Mouse (Mus musculus): ENCODE data around the gene Snap29. TPM values are rescaled to one million over a fixed set of nuclear protein-coding genes. Genes with fewer than 3 reads are reported as not detected.
A peak's percentile ranks its signal among the peaks of the same experiment; 100 is the strongest.

The Snap29 gene
- polyA plus RNA-seq, 2 experiments: 4.3 to 4.5 TPM

- H3K4me3 ChIP-seq (ENCODE audit: insufficient read depth in 1 of 2, low read depth in 2 of 2, low read length in 2 of 2): no peak overlapping the region
- H3K9me3 ChIP-seq (ENCODE audit: control insufficient read depth, low read length): no peaks in the 10 kb centered on the region
- H3K9ac ChIP-seq (replicated peaks): no peak overlapping the region
- TF ChIP-seq CTCF (IDR thresholded peaks at IDR 0.05; ENCODE audit: low read depth) (no peak), EP300 (IDR thresholded peaks at IDR 0.05; ENCODE audit: low read depth) (no peak)
- DNase-seq (ENCODE audit: low read depth in 3 of 3, low spot score in 3 of 3) (no peak), ATAC-seq (ENCODE audit: insufficient read depth) (no peak)
- H3K4me2 ChIP-seq (ENCODE audit: low read depth): peak overlapping the region; percentile 32
- H3K27ac ChIP-seq: no peak overlapping the region
- H3K4me1 ChIP-seq (replicated peaks; ENCODE audit: control insufficient read depth in 2 of 2, insufficient read depth in 2 of 2, low read length in 1 of 2): peaks cover 6 to 22% of the 10 kb centered on the region in 2 experiments
- no peaks in the 10 kb centered on the region for H3K36me3 ChIP-seq (replicated peaks; ENCODE audit: control insufficient read depth, insufficient read depth, low read depth)
- no peaks in the 10 kb centered on the region for H3K27me3 ChIP-seq (ENCODE audit: control insufficient read depth, insufficient read depth, low read length)
- WGBS (ENCODE audit: insufficient replicate concordance): 19% methylated on average over 4 of the region's 4 CpGs
Measured at GRCm38 (mm10) chr16:17410209-17410608, 4.4 kb downstream of the Snap29 start.

DNA sequence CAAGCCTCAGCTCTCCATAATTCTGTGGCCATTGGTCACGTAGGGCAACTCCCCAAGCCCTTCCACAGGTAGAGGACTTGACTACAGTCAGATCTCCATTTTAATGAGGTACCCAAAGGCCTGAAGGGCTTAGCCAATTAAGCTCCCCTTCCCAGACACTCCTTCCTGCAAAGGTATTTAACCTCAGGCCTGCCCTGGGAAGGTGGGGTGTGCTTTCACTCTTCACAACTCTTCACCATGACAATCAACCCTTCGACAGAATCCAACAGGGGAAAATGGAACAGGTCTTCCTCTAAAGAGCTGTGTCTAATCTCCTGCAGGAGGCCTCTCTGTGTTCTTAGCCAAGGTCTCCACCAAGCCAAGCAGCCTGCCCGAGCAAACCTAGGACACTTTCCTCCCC is 17.2 kb downstream of the Snap29 start:
- Histone ChIP-seq H3K27me3 (ENCODE audit: control insufficient read depth, insufficient read depth, low read length) (no peaks in the 10 kb centered on the region), H3K9me3 (ENCODE audit: control insufficient read depth, low read length) (no peaks in the 10 kb centered on the region), H3K4me2 (ENCODE audit: low read depth) (no peak overlapping the region), H3K9ac (replicated peaks) (no peak overlapping the region), H3K27ac (no peak overlapping the region), H3K4me3 (ENCODE audit: insufficient read depth in 1 of 2, low read depth in 2 of 2, low read length in 2 of 2) (no peak overlapping the region), H3K4me1 (replicated peaks; ENCODE audit: control insufficient read depth in 2 of 2, insufficient read depth in 2 of 2, low read length in 1 of 2) (no peaks in the 10 kb centered on the region), H3K36me3 (replicated peaks; ENCODE audit: control insufficient read depth, insufficient read depth, low read depth) (peaks cover 24% of the 10 kb centered on the region)
- DNase-seq (ENCODE audit: low read depth in 3 of 3, low spot score in 3 of 3) (no peak), ATAC-seq (ENCODE audit: insufficient read depth) (no peak)
- WGBS (ENCODE audit: insufficient replicate concordance): 69% methylated on average over 3 of the region's 3 CpGs
- TF ChIP-seq EP300 (IDR thresholded peaks at IDR 0.05; ENCODE audit: low read depth): no peak
- no peak for TF ChIP-seq CTCF (IDR thresholded peaks at IDR 0.05; ENCODE audit: low read depth)

GRCm38 (mm10) chr16:17432576-17432975 is 26.8 kb downstream of the Snap29 start:
- Histone ChIP-seq H3K4me2 (ENCODE audit: low read depth) (no peak overlapping the region), H3K27me3 (ENCODE audit: control insufficient read depth, insufficient read depth, low read length) (no peaks in the 10 kb centered on the region), H3K4me3 (ENCODE audit: insufficient read depth in 1 of 2, low read depth in 2 of 2, low read length in 2 of 2) (no peak overlapping the region), H3K27ac (no peak overlapping the region), H3K4me1 (replicated peaks; ENCODE audit: control insufficient read depth in 2 of 2, insufficient read depth in 2 of 2, low read length in 1 of 2) (no peaks in the 10 kb centered on the region), H3K9ac (replicated peaks) (no peak overlapping the region), H3K9me3 (ENCODE audit: control insufficient read depth, low read length) (no peaks in the 10 kb centered on the region), H3K36me3 (replicated peaks; ENCODE audit: control insufficient read depth, insufficient read depth, low read depth) (peaks cover 10% of the 10 kb centered on the region)
- ATAC-seq (ENCODE audit: insufficient read depth) (no peak), DNase-seq (ENCODE audit: low read depth in 3 of 3, low spot score in 3 of 3) (peak in 1 of 3 experiments; percentile 11)
- 45% methylated on average over 2 of the region's 2 CpGs for WGBS (ENCODE audit: insufficient replicate concordance)
- TF ChIP-seq EP300 (IDR thresholded peaks at IDR 0.05; ENCODE audit: low read depth) (no peak), CTCF (IDR thresholded peaks at IDR 0.05; ENCODE audit: low read depth) (peak; percentile 57)

DNA sequence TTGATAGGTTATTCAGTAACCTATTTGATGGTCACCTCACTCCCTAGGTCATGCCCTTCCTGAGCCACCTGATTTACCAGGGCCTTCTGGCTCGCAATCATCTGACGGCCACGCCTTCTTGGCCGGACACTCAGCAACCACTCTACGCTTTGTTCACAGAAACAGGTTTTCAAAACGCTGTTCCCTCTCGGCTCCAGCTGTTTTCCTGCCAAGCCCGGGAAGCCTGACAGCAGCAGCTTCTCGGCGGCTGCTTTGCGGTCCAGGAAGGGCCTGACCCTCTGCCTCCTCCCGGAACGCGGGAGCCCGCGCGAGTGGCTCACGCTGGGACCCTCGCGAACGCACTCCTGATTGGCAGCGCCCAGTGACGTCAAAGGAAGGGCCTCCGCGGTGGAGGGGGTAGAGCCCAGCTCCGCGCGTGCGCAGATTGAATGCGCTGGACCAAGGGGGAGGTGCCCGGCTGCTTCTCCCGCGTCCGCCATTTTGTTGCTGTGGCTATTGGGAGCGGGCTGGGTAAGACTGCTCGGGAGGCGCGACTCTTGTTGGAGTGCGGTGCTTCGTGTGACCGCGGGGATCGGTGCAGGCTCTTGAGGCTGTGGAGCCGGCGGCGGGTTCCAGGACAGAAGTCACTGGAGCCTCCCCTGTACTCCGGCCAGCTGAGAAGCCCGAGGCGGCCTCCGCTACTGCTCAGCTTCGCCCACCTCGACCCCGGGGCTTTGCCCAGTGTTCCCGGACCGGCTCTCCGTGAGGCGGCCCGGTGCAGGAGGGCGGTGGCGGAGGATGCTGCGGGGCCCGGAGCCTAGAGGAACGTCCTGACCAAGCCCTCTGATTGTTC is 46.0 kb downstream of the Snap29 start, which contains the start of gene Crkl:
Crkl (plus strand) TSS at position 447 of the 832 bp plus-strand sequence.
- under 1% methylated on average over 60 of the region's 63 CpGs for WGBS (ENCODE audit: insufficient replicate concordance)
- peak within 1 kb of the TSS; percentile 94 to 97 for H3K4me3 ChIP-seq (ENCODE audit: insufficient read depth in 1 of 2, low read depth in 2 of 2, low read length in 2 of 2)
- peak within 1 kb of the TSS; percentile 73 for H3K27ac ChIP-seq
- peaks cover 13 to 15% of the 10 kb centered on the region in 2 experiments for H3K4me1 ChIP-seq (replicated peaks; ENCODE audit: control insufficient read depth in 2 of 2, insufficient read depth in 2 of 2, low read length in 1 of 2)
- ATAC-seq (ENCODE audit: insufficient read depth) (peak; percentile 92), DNase-seq (ENCODE audit: low read depth in 3 of 3, low spot score in 3 of 3) (peak; percentile 94 to 95 (median 94))
- peak within 1 kb of the TSS; percentile 83 for H3K4me2 ChIP-seq (ENCODE audit: low read depth)
- TF ChIP-seq EP300 (IDR thresholded peaks at IDR 0.05; ENCODE audit: low read depth): no peak
- TF ChIP-seq CTCF (IDR thresholded peaks at IDR 0.05; ENCODE audit: low read depth): no peak
- peaks cover 8% of the 10 kb centered on the region for H3K36me3 ChIP-seq (replicated peaks; ENCODE audit: control insufficient read depth, insufficient read depth, low read depth)
- no peaks in the 10 kb centered on the region for H3K27me3 ChIP-seq (ENCODE audit: control insufficient read depth, insufficient read depth, low read length)
- H3K9ac ChIP-seq (replicated peaks): peak within 1 kb of the TSS; percentile 93
- H3K9me3 ChIP-seq (ENCODE audit: control insufficient read depth, low read length): no peaks in the 10 kb centered on the region

GRCm38 (mm10) chr16:17452373-17452715 is 46.6 kb downstream of the Snap29 start:
- Histone ChIP-seq H3K9ac (replicated peaks) (peak overlapping the region; percentile 93), H3K9me3 (ENCODE audit: control insufficient read depth, low read length) (no peaks in the 10 kb centered on the region), H3K4me1 (replicated peaks; ENCODE audit: control insufficient read depth in 2 of 2, insufficient read depth in 2 of 2, low read length in 1 of 2) (peaks cover 13 to 15% of the 10 kb centered on the region in 2 experiments), H3K27me3 (ENCODE audit: control insufficient read depth, insufficient read depth, low read length) (no peaks in the 10 kb centered on the region), H3K4me2 (ENCODE audit: low read depth) (peak overlapping the region; percentile 83), H3K27ac (peak overlapping the region; percentile 73), H3K36me3 (replicated peaks; ENCODE audit: control insufficient read depth, insufficient read depth, low read depth) (peaks cover 8% of the 10 kb centered on the region), H3K4me3 (ENCODE audit: insufficient read depth in 1 of 2, low read depth in 2 of 2, low read length in 2 of 2) (peak overlapping the region; percentile 94 to 97)
- peak; percentile 56 for ATAC-seq (ENCODE audit: insufficient read depth)
- TF ChIP-seq EP300 (IDR thresholded peaks at IDR 0.05; ENCODE audit: low read depth) (no peak), CTCF (IDR thresholded peaks at IDR 0.05; ENCODE audit: low read depth) (peak; percentile 34)
- peak; percentile 7 to 35 (median 33) for DNase-seq (ENCODE audit: low read depth in 3 of 3, low spot score in 3 of 3)
- under 1% methylated on average over 24 of the region's 24 CpGs for WGBS (ENCODE audit: insufficient replicate concordance)
